Mouse (Mus musculus): ENCODE measurements at regions not wholly inside any gene's neighbourhood (a gene's known extent, or its start where the extent isn't known, plus 50 kb on each side); places are given as distances from the start of the nearest gene placed in this dataset.
"Not testable (repeated sequence)": the region's sequence is repeated elsewhere in the genome, so short reads cannot be mapped to it uniquely, and the experiment has no call there.

DNA sequence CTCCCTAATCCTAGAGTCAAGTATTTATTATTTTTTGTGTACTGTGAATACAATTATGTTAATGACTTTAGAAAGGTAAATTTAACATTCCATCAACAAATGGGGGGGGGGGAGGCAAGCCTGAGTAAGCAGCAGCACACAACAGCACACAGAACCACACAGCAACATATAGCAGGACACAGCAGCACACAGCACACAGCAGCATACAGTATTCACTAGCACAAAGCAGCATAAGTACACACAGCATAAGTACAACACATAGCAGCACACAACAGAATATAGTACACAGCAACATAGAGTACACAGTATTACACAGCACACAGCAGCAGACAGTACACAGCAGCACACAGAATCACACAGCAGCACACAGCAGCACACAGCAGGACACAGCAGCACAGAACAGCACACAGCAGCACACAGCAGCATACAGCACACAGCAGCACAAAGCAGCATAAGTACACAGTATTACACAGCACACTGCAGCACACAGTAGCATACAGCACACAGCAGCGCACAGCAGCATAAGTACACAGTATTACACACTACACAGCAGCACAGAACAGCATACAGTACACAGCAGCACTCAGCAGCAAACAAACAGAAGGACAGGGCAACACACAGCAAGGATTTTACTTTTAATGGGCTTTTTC, 605.7 kb downstream of the Tbl1xr1 start:
- ATAC-seq (replicated peaks in 1 of 2; ENCODE audit: insufficient read depth in 1 of 2, low FRiP score in 2 of 2, low TSS enrichment in 1 of 2, low read depth in 1 of 2, poor library complexity in 2 of 2, severe bottlenecking in 2 of 2): no peak

DNA sequence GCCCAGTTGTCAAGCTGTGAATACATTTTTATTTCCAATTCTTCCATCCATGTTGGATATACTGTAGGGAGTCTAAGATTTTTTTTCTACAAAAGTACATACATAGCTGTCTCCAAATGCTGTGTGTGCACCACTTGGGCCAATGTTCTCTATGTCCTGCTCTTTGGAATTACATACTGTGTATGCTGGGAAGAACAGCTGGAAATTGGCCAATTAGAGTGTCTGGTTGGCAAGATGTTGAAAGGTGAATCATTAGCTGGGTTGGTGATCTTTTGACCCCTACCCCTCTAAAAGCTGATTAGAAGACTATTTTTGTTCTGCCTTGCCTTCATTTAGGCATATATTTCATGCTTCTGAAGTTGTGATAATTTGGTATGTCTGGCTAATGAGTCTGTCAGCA, 622.9 kb downstream of the Tbl1xr1 start:
- no peak for ATAC-seq (replicated peaks in 1 of 2; ENCODE audit: insufficient read depth in 1 of 2, low FRiP score in 2 of 2, low TSS enrichment in 1 of 2, low read depth in 1 of 2, poor library complexity in 2 of 2, severe bottlenecking in 2 of 2)

- ATAC-seq (replicated peaks in 1 of 2; ENCODE audit: insufficient read depth in 1 of 2, low FRiP score in 2 of 2, low TSS enrichment in 1 of 2, low read depth in 1 of 2, poor library complexity in 2 of 2, severe bottlenecking in 2 of 2): not testable (repeated sequence)
These were observed 625.0 kb downstream of the Tbl1xr1 start for GRCm38 (mm10) chr3:22701486-22701885.

DNA sequence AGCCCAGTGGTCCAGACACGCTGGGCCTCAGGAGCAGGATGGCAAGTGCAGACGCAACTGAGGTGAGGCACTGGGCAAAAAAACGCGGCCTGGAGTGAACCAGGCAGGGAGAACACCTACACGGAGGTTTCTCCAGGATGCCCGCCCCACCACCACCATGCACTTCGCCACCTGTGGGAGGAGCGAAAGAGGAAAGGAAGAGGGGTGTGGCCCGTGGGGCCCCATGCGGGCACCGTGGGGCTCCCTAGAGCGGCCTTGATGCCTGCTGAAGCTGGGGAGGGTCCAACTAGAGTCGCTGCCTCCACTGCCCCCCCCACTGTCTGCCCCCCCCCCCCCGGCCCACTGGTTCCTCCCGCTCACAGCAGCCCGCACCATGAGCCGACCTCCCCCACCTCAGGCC, 629.2 kb downstream of the Tbl1xr1 start:
- no peak for ATAC-seq (replicated peaks in 1 of 2; ENCODE audit: insufficient read depth in 1 of 2, low FRiP score in 2 of 2, low TSS enrichment in 1 of 2, low read depth in 1 of 2, poor library complexity in 2 of 2, severe bottlenecking in 2 of 2)

DNA sequence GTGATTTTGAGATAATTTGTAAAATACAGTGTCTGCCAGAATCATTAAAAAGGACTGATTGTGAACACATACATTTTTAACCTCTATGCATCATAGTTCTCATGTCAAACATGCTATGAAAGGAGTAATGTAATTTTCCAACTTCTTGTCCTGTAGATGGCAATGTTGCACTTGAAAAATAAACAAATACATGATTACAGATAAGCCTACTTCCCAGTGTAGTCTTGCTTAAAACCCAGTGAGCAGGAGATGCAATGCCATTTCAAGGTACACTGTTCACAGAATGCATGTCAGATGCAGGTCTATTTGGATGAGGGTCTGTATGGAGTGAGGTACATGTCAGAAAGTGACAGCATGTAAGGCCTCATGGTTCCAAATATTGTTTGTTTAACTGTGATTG, 668.6 kb downstream of the Tbl1xr1 start:
- peak in 1 of 2 experiments; percentile 12; a peak in 1 of 4 replicates for ATAC-seq (replicated peaks in 1 of 2; ENCODE audit: insufficient read depth in 1 of 2, low FRiP score in 2 of 2, low TSS enrichment in 1 of 2, low read depth in 1 of 2, poor library complexity in 2 of 2, severe bottlenecking in 2 of 2)
